ENCODE assay signal across 8 mouse cellular contexts in genomic region chr8:56294373-56294877, GRCm38 (mm10). TPM values are rescaled to one million over a fixed set of nuclear protein-coding genes. Genes with fewer than 3 reads are reported as not detected.
DNase-seq lines count a peak whose midpoint lies in the region; ATAC-seq and TF ChIP-seq lines count a peak whose summit lies in the region.

Gene Hpgd, plus strand, starts transcription at chr8:56294585.

- intact Hi-C loops in heart, postnatal 14 days (cut with DNase I) = no loop called here

- ATAC-seq in forebrain, embryonic 12.5 days (ENCODE audit: low FRiP score) = peak; percentile 85

- no peaks in the 10 kb centered on the region for H3K36me3 ChIP-seq in thymus, adult 2 months (ENCODE audit: control insufficient read depth, insufficient read depth, low read length)
- no peaks in the 10 kb centered on the region for H3K36me3 ChIP-seq in forebrain, embryonic 12.5 days (replicated peaks)

- peak within 1 kb of the TSS; percentile 33 for H3K4me3 ChIP-seq in thymus, adult 2 months (ENCODE audit: control insufficient read depth, insufficient read depth, low read length)
- peak within 1 kb of the TSS; percentile 47 for H3K4me3 ChIP-seq in forebrain, embryonic 12.5 days (replicated peaks)

- H3K4me2 ChIP-seq in forebrain, embryonic 12.5 days = peak within 1 kb of the TSS; percentile 88

- H3K9me3 ChIP-seq in forebrain, embryonic 12.5 days = no peaks in the 10 kb centered on the region

- 4% methylated on average over 33 of the region's 33 CpGs for WGBS in thymus, adult 2 months
- under 1% methylated on average over 33 of the region's 33 CpGs for WGBS in forebrain, embryonic 12.5 days

- no peaks in the 10 kb centered on the region for H3K4me1 ChIP-seq in thymus, adult 2 months (replicated peaks; ENCODE audit: control insufficient read depth, insufficient read depth, low read length)
- peaks cover 24% of the 10 kb centered on the region for H3K4me1 ChIP-seq in forebrain, embryonic 12.5 days

- H3K27me3 ChIP-seq in thymus, adult 2 months (ENCODE audit: control insufficient read depth, insufficient read depth, low read length) = no peaks in the 10 kb centered on the region
- peaks cover 12% of the 10 kb centered on the region; the same call in 1 of the 2 replicates for H3K27me3 ChIP-seq in forebrain, embryonic 12.5 days

- peak within 1 kb of the TSS; percentile 54 for H3K9ac ChIP-seq in forebrain, embryonic 12.5 days

- H3K27ac ChIP-seq in thymus, adult 2 months (ENCODE audit: control insufficient read depth, insufficient read depth, low read length) = no peak within 1 kb of the TSS
- H3K27ac ChIP-seq in forebrain, embryonic 12.5 days = no peak within 1 kb of the TSS

- no peak for TF ChIP-seq POLR2A in thymus, adult 2 months (IDR thresholded peaks at IDR 0.05; ENCODE audit: control insufficient read depth, extremely low read depth, insufficient read depth, low read length, poor library complexity)

- TF ChIP-seq CTCF in thymus, adult 2 months (IDR thresholded peaks at IDR 0.05; ENCODE audit: borderline replicate concordance, control insufficient read depth, extremely low read depth, insufficient read depth, low read length, poor library complexity) = no peak

- no peak for DNase-seq in thymus, adult 2 months
- DNase-seq in thymus, adult 18-20 months = no peak
- peak; percentile 47 to 51 for DNase-seq in heart, postnatal 14 days
- peak; percentile 67 to 78 for DNase-seq in kidney, postnatal 4 days
- peak; percentile 72 for DNase-seq in lung, postnatal 10 days
- peak; percentile 60 for DNase-seq in ovary, postnatal 14 days (ENCODE audit: low spot score)
- DNase-seq in adipocyte (ENCODE audit: low spot score) = no peak

RNA-seq across cellular contexts. Expression of gene Hpgd, which starts in this region (rescaled TPM):
- 15.9 and 21.1 TPM in 2 replicates for polyA plus RNA-seq in thymus, adult 2 months (2012; rRNA removed)
- polyA plus RNA-seq in forebrain, embryonic 12.5 days (2016; fragmentation: Nextera tagmentation; extraction: Ambion mirVana) = 6.6 and 7.3 TPM in 2 replicates
- 1 to 10 TPM; 5.9 to 7.7 TPM for total RNA-seq in heart, postnatal 14 days (2021)

Comparison
In these comparisons a context has a peak if more than half of its experiments do, and no peak if none do; other contexts are left out.
1. DNase-seq: peak in heart, postnatal 14 days (2 of 2), kidney, postnatal 4 days (2 of 2), lung, postnatal 10 days (single experiment) and ovary, postnatal 14 days (single experiment); none in thymus, adult 2 months (single experiment), thymus, adult 18-20 months (0 of 2) and adipocyte (single experiment).